Mouse (Mus musculus): Measurements from ENCODE around the gene Itgal.

GRCm38 (mm10) chr7:127308887-127309286 lies 12.8 kb downstream of the Itgal start:
- peak; percentile 57 for TF ChIP-seq CTCF (IDR thresholded peaks at IDR 0.05; ENCODE audit: extremely low read depth, insufficient read depth, low read length)
- no peak for TF ChIP-seq POLR2A (IDR thresholded peaks at IDR 0.05; ENCODE audit: extremely low read depth, insufficient read depth, low read length)
